Mouse (Mus musculus) 416B (cell line): ENCODE measurements around the gene Gm10322.

ENCODE experiments used
- DNase-seq: peaks from one replicate; pipeline ENCODE4 v3.0.0; 2011; ENCODE audit warnings: low read depth

Gene Gm10322

DNA sequence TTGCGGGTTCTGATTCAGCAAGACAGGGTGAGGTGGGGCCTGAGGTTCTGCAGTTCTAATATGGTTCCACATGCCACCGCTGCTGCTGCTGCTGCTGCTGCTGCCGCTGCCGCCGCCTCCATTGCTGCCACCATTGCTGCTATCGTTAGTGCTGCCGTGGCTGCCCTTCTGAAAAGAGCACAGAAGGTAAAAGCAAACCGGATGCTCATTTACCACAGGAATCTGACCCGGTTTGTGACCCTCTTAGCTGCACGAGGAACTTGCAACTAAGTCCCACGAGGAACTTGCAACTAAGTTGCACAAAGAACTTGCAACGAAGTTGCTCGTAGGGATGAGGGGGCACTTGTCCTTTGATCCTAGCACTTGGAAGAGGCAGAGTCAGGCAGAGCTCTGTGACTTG is 40.9 kb downstream of the Gm10322 start:
- no peak for DNase-seq

- no peak for DNase-seq
Observed at GRCm38 (mm10) chr10:59664765-59665164, 48.9 kb downstream of the Gm10322 start.

- DNase-seq, result peak; percentile 83
Observed at GRCm38 (mm10) chr10:59665503-59666291, 49.8 kb downstream of the Gm10322 start.
